Mouse (Mus musculus): ENCODE results near the gene Ncln. TPM values are rescaled to one million over a fixed set of nuclear protein-coding genes. Genes with fewer than 3 reads are reported as not detected.

Gene Ncln
- polyA plus RNA-seq, 1 experiment, result 40.9 TPM

DNA sequence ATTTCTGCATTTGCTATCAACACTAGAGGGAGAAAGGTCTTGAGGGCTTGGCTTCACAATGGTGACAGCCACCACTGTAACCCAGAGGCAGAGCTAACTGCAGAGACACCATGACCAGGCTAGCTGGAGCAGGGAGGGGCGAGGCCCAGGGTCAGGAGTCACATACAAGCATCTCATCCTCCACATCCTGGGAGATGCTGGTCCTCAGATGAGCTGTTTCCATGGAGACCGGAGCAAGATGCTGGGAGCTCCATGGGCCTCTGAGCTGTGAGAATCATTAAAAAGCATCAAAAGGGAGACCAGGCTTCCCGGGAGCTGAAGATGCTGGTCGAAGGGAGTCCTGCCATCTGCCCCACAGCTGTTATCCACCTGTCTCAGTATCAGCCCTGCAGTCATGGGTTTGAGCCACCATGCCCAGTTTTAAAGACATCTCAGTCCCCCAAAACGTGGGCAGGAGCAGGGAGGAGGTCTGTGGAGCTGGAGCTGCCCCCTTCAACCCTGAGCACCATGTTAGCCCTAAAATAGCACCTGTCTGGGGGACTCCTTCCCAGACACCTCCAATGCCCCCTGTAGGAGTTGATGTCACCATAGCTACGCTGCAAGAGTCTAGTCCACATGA, 11.6 kb downstream of the Ncln start:
- no peak overlapping the region for H3K4me3 ChIP-seq (ENCODE audit: insufficient read depth, low read length)
- no peaks in the 10 kb centered on the region for H3K4me1 ChIP-seq (ENCODE audit: control insufficient read depth, insufficient read depth, low read length)
- no peak overlapping the region for H3K27ac ChIP-seq (ENCODE audit: insufficient read depth, low read depth, low read length)
- TF ChIP-seq CTCF (IDR thresholded peaks at IDR 0.05; ENCODE audit: low read depth, low read length) (no peak), POLR2A (IDR thresholded peaks at IDR 0.05; ENCODE audit: borderline replicate concordance, low read depth, low read length) (no peak)

DNA sequence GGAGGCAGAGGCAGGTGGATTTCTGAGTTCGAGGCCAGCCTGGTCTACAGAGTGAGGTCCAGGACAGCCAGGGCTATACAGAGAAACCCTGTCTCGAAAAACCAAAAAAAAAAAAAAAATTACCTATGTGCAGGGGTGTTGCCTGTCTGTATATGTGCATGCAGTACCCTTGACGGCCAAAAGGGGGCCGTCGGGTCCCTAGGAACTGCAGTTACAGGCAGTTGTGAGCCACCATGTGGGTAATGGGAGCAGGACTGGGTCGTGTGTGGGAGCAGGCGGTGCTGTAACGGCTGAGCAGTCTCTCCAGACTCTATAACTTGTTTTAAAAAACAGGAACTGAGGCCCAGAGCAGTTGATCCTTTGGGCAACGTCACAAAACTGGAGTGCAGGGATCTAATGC, 12.2 kb downstream of the Ncln start:
- TF ChIP-seq CTCF (IDR thresholded peaks at IDR 0.05; ENCODE audit: low read depth, low read length) (peak; percentile 49), POLR2A (IDR thresholded peaks at IDR 0.05; ENCODE audit: borderline replicate concordance, low read depth, low read length) (no peak)
- Histone ChIP-seq H3K4me1 (ENCODE audit: control insufficient read depth, insufficient read depth, low read length) (no peaks in the 10 kb centered on the region), H3K27ac (ENCODE audit: insufficient read depth, low read depth, low read length) (no peak overlapping the region), H3K4me3 (ENCODE audit: insufficient read depth, low read length) (no peak overlapping the region)

DNA sequence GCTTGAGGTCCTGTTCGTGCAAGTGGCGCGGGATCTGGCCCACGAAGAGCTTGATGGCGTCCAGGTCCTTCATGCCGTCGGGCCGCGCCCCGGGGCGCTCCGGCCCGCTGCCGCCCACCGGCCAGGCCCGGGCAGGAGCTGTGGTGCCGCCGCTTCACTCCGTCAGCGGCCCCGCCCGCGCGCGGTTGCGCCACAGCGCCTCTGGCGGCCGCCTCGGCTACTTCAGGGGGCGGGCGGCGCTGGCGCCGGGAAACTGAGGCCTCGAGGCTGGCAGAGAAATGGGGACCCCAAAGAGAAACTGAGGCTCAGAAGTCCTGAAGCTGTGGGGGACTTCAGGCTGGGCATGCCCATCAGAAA, 13.7 kb downstream of the Ncln start, which contains the start of gene Celf5:
Celf5 (minus strand) TSS at position 177 of the 357 bp plus-strand sequence.
- H3K4me1 ChIP-seq (ENCODE audit: control insufficient read depth, insufficient read depth, low read length), result no peaks in the 10 kb centered on the region
- TF ChIP-seq CTCF (IDR thresholded peaks at IDR 0.05; ENCODE audit: low read depth, low read length) (peak; percentile 60), POLR2A (IDR thresholded peaks at IDR 0.05; ENCODE audit: borderline replicate concordance, low read depth, low read length) (no peak)
- H3K27ac ChIP-seq (ENCODE audit: insufficient read depth, low read depth, low read length), result no peak within 1 kb of the TSS
- H3K4me3 ChIP-seq (ENCODE audit: insufficient read depth, low read length), result peak within 1 kb of the TSS; percentile 61

DNA sequence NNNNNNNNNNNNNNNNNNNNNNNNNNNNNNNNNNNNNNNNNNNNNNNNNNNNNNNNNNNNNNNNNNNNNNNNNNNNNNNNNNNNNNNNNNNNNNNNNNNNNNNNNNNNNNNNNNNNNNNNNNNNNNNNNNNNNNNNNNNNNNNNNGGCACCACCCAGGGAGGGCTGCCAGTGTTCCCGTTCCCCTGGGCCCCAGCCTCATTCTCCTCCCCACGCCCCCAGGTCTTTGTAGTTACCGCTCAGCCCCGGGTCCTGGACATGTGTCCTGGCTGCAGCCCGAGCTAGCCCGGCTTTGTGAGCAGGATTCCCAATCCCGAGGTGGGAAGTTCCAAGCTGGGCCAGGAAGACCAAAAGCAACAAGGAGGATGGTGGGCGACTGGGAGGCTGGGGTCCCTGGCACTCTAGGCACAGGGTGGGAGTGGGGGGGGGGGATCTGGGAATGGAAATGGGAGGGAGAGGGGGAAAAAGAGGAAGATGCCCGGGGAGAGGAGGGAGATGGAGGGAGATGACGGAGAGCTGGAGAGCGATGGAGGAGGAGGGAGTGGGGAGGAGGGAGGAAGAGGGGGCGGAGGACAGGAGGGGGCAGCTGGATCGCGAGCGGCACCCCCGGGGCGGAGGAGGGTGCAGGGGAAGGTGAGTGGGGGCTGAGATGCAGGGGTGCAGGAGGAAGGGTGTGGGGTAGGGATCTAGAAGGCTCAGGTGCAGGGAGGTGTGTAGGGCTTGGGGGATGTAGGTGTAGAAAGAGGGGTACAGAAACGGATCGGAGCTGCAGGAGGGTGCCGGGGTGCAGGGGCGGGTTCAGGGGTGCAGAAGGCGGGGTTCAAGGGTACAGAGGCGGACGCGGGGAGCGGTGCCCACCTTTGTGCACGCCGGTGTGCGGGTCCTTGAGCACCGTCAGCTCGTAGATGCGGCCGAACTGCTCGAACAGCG, 14.3 kb downstream of the Ncln start:
- H3K27ac ChIP-seq (ENCODE audit: insufficient read depth, low read depth, low read length), result no peak overlapping the region
- H3K4me3 ChIP-seq (ENCODE audit: insufficient read depth, low read length), result peak overlapping the region; percentile 61
- TF ChIP-seq CTCF (IDR thresholded peaks at IDR 0.05; ENCODE audit: low read depth, low read length) (no peak), POLR2A (IDR thresholded peaks at IDR 0.05; ENCODE audit: borderline replicate concordance, low read depth, low read length) (no peak)
- no peaks in the 10 kb centered on the region for H3K4me1 ChIP-seq (ENCODE audit: control insufficient read depth, insufficient read depth, low read length)

DNA sequence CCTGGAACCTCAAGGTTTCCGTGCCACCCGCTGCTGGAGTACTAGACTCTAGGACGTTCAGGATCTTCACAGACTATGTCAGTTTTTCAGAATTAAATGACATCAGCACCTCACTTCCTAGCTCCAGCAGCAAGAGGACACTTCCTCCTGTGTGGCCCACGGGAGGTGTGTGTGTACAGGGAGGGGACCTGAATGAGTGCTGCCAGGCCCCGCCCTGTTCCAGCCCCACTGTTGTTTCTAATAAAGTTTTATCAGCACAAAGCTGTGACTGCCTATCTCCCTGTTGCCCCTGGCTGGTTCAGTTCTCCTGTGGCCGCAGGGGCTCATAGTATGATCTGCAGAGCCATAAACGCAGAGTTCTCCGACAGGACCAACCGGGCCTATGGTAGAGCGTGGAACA, 21.7 kb downstream of the Ncln start:
- Histone ChIP-seq H3K27ac (ENCODE audit: insufficient read depth, low read depth, low read length) (no peak overlapping the region), H3K4me3 (ENCODE audit: insufficient read depth, low read length) (no peak overlapping the region), H3K4me1 (ENCODE audit: control insufficient read depth, insufficient read depth, low read length) (no peaks in the 10 kb centered on the region)
- TF ChIP-seq POLR2A (IDR thresholded peaks at IDR 0.05; ENCODE audit: borderline replicate concordance, low read depth, low read length) (no peak), CTCF (IDR thresholded peaks at IDR 0.05; ENCODE audit: low read depth, low read length) (no peak)

DNA sequence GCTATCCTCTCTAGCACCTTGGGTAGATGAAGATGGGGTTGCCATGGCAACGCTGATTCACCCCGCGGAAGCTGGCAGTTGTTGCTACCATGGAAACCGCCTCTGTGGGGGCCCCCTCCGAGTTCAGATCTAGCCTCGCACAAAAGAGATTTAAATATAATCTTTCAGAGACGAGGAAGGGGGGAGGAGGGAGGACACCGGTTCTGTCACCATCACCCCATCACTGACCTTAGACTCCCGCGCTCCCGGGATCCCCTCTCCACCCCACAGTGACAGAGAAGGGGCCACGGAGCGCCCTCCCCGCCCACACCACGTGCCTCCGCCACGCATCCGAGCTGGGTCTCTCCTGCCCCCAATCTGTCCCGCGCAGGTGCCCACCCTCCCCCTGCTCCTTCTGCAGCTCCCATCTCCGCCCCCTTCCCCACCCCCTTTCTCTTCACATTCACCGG, 23.2 kb downstream of the Ncln start:
- Histone ChIP-seq H3K27ac (ENCODE audit: insufficient read depth, low read depth, low read length) (no peak overlapping the region), H3K4me1 (ENCODE audit: control insufficient read depth, insufficient read depth, low read length) (no peaks in the 10 kb centered on the region), H3K4me3 (ENCODE audit: insufficient read depth, low read length) (no peak overlapping the region)
- TF ChIP-seq POLR2A (IDR thresholded peaks at IDR 0.05; ENCODE audit: borderline replicate concordance, low read depth, low read length) (no peak), CTCF (IDR thresholded peaks at IDR 0.05; ENCODE audit: low read depth, low read length) (no peak)

DNA sequence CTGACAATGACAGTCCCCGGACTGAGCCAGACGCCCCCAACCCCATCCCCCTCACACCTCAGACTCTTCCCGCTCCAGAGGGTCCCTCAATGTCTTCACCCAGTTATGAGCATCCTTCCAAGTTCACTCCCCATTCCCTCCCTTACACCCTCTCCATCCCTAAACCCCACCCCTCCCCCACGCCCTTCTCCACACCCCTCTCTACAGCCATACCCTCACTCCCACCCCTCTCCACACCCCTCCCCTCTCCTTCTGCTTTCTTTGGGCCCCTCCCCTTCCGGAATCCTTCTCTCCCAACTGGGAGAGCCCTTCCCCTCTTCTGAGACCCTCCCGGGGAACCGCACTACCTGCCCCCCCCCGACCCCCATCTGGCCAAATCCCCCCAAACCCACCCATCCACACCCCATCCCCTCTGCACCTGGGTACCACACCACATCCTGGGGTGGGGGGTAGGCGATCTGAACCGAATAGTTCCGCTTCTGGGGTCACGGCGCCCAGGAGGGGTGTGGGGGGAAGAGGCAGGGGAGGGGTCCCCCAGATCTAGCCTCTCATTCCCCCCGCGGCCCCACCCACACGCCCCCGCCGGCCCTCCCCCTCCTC, 23.7 kb downstream of the Ncln start:
- TF ChIP-seq POLR2A (IDR thresholded peaks at IDR 0.05; ENCODE audit: borderline replicate concordance, low read depth, low read length) (no peak), CTCF (IDR thresholded peaks at IDR 0.05; ENCODE audit: low read depth, low read length) (no peak)
- H3K4me3 ChIP-seq (ENCODE audit: insufficient read depth, low read length), result no peak overlapping the region
- no peaks in the 10 kb centered on the region for H3K4me1 ChIP-seq (ENCODE audit: control insufficient read depth, insufficient read depth, low read length)
- H3K27ac ChIP-seq (ENCODE audit: insufficient read depth, low read depth, low read length), result no peak overlapping the region

DNA sequence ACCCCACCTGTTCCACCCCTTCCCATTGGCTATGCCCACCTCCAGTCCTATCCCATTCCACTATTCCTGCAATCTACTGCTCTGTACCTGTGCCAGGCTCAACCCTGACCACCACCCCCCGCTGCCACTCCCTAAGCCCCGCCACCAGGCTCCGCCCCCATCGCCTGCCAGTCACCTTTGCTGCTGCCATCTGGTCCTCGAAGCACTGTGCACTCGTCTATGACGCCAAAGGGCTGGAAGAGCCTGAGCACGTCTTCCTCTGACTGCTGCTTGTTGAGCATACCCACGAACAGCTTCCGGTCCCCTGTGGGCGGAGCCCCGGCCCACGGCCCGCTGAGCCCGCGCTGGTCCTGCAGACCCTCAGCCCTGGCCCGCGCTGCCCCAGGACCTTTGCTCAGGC, 25.7 kb downstream of the Ncln start:
- H3K4me3 ChIP-seq (ENCODE audit: insufficient read depth, low read length), result no peak overlapping the region
- no peak for TF ChIP-seq POLR2A (IDR thresholded peaks at IDR 0.05; ENCODE audit: borderline replicate concordance, low read depth, low read length)
- TF ChIP-seq CTCF (IDR thresholded peaks at IDR 0.05; ENCODE audit: low read depth, low read length), result no peak
- no peak overlapping the region for H3K27ac ChIP-seq (ENCODE audit: insufficient read depth, low read depth, low read length)
- no peaks in the 10 kb centered on the region for H3K4me1 ChIP-seq (ENCODE audit: control insufficient read depth, insufficient read depth, low read length)

DNA sequence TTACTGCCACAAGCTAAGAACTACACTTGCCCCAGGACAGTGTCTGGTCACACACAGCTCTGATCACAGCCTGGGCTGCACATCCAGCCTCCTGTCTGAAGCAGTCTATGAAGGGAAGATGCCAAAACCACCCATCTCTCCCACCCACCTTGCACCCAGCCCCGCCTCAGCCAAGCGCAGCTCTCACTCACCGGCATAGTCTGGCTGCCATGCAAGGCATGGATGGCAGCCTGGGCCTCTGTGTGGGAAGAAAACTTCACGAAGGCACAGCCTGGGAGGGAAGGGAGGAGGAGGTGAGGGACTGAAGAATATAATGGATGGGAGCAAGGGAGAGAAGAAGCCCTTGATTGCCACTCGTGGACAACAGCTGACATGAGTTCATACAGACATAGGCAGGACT, 26.9 kb downstream of the Ncln start:
- TF ChIP-seq CTCF (IDR thresholded peaks at IDR 0.05; ENCODE audit: low read depth, low read length), result no peak
- no peak for TF ChIP-seq POLR2A (IDR thresholded peaks at IDR 0.05; ENCODE audit: borderline replicate concordance, low read depth, low read length)
- H3K27ac ChIP-seq (ENCODE audit: insufficient read depth, low read depth, low read length), result no peak overlapping the region
- no peak overlapping the region for H3K4me3 ChIP-seq (ENCODE audit: insufficient read depth, low read length)
- no peaks in the 10 kb centered on the region for H3K4me1 ChIP-seq (ENCODE audit: control insufficient read depth, insufficient read depth, low read length)

Measured in bone marrow macrophage, adult 2 months (primary cell).